Mouse (Mus musculus) heart, embryonic 11.5 days (tissue): ENCODE results near the gene Csrnp3. TPM values are rescaled to one million over a fixed set of nuclear protein-coding genes. Genes with fewer than 3 reads are reported as not detected.

Experiments used
- ATAC-seq: fragments of 200-750 bp; cut with Nextera tagmentation; replicated peaks from 2 replicates; pipeline ENCODE4 v1.8.0; 2017; ENCODE audit warnings: moderate library complexity; ENCODE audit not compliant: insufficient number of reproducible peaks, low FRiP score, low TSS enrichment
- H3K27ac ChIP-seq: fragments of 300-500 bp; sonication (generic); 2 replicates; pipeline ENCODE4 v1.5.1; 2014; ENCODE audit warnings: mild to moderate bottlenecking, low read depth, low read length
- H3K27me3 ChIP-seq: fragments of 300-500 bp; sonication (generic); 2 replicates; pipeline ENCODE4 v1.6.1; 2014; ENCODE audit warnings: mild to moderate bottlenecking, low read length, mixed read lengths; ENCODE audit not compliant: control insufficient read depth, insufficient read depth
- H3K36me3 ChIP-seq: fragments of 300-500 bp; sonication (generic); 2 replicates; pipeline ENCODE4 v1.6.1; 2014; ENCODE audit warnings: mild to moderate bottlenecking, low read length, moderate library complexity, mixed read lengths; ENCODE audit not compliant: control insufficient read depth, insufficient read depth
- H3K4me1 ChIP-seq: fragments of 300-500 bp; sonication (generic); 2 replicates; pipeline ENCODE4 v1.6.1; 2014; ENCODE audit warnings: low read length; ENCODE audit not compliant: control insufficient read depth, insufficient read depth
- H3K4me2 ChIP-seq: fragments of 300-500 bp; sonication (generic); 2 replicates; pipeline ENCODE4 v1.6.1; 2014; ENCODE audit warnings: mild to moderate bottlenecking, moderate library complexity
- H3K4me3 ChIP-seq: fragments of 300-500 bp; sonication (generic); 2 replicates; pipeline ENCODE4 v1.5.1; 2014; ENCODE audit warnings: low read depth, low read length
- H3K9ac ChIP-seq: fragments of 300-500 bp; sonication (generic); 2 replicates; pipeline ENCODE4 v1.6.1; 2014; ENCODE audit warnings: mild to moderate bottlenecking, low read depth, low read length, moderate library complexity
- H3K9me3 ChIP-seq: fragments of 300-500 bp; sonication (generic); replicated peaks from 2 replicates; pipeline ENCODE4 v1.6.1; 2016; ENCODE audit warnings: low read length; ENCODE audit not compliant: control insufficient read depth
- WGBS: fragments of 180-500 bp; shearing (Covaris S2); extraction: QIAGEN DNeasy Blood & Tissue Kit; methylation state at CpG from one replicate; pipeline ENCODE4 v1.1.7; 2014; ENCODE audit not compliant: insufficient replicate concordance; 5-methylcytosine and 5-hydroxymethylcytosine counted together
- polyA plus RNA-seq: library from polyadenylated mRNA; unstranded; fragments of >200 nt; fragmentation: Nextera tagmentation; extraction: Ambion mirVana; gene quantifications from 2 replicates; pipeline ENCODE4 v1.2.1, GENCODE M21; 2014

Csrnp3 gene
- polyA plus RNA-seq, 1 experiment from 2014 or later = 2.2 TPM

DNA sequence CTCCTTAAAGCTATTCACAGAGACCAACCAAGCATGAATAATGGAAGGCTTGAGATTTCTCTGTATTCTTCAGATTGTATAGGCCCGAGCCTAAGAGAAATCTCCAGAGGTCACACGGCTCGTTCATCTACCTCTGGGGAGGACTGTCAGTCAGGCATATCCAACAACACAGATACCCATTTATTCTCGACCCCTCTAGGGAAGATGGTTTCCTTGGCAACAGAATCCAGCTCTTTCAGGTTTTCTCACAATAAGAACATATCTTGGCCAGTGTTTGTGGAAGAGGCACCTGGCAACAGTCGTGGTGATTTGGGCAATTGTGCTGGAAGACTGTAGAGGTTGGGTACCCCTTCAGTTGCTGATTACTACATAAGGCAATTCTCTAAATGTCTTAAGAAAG is 183.2 kb downstream of the Csrnp3 start:
- WGBS = 63% methylated on average over 5 of the region's 5 CpGs
- no peak overlapping the region for H3K27ac ChIP-seq
- no peaks in the 10 kb centered on the region for H3K27me3 ChIP-seq
- no peak overlapping the region for H3K9ac ChIP-seq
- H3K9me3 ChIP-seq = no peaks in the 10 kb centered on the region
- no peaks in the 10 kb centered on the region for H3K4me1 ChIP-seq
- H3K4me3 ChIP-seq = no peak overlapping the region
- no peaks in the 10 kb centered on the region for H3K36me3 ChIP-seq
- H3K4me2 ChIP-seq = no peak overlapping the region
- no peak for ATAC-seq

DNA sequence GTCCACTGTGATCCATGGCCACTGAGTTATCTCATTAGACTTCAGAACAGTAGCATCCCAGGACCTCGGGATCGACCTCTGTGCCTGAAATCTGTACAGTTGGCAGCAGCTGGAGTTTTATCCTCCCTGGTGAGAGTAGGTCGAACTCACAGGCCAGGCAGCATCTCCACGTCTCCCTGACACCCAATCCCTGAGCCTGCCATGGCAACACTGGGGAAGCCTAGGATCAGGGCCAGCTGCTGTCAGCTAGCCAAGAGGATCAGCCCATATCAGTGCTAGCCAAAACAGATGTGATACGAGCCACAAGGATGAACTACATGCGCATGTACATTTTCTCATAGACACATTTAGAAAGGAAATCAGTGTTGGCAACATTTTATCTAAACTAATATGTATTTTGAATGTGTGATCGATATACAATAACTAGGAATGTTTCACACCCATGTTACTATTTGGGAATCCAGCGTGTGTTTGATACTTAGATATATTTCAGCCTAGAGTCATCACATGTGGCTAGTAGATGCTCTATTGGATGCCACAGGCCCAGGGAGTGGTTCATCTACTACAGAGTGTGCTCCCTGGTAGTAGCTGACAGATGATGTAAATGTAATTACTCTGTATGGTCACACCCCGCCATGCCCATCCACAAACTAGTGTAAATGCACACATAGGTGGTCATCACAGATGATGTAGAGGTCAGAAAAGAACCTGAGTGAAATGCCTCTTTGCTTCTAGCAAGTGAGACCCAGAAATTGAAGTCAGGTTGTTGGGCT is 189.5 kb downstream of the Csrnp3 start:
- Histone ChIP-seq H3K4me3 (no peak overlapping the region), H3K9me3 (no peaks in the 10 kb centered on the region), H3K4me1 (no peaks in the 10 kb centered on the region), H3K27me3 (no peaks in the 10 kb centered on the region), H3K36me3 (no peaks in the 10 kb centered on the region), H3K9ac (no peak overlapping the region), H3K27ac (no peak overlapping the region), H3K4me2 (no peak overlapping the region)
- ATAC-seq = no peak
- WGBS = 65% methylated on average over 9 of the region's 9 CpGs

DNA sequence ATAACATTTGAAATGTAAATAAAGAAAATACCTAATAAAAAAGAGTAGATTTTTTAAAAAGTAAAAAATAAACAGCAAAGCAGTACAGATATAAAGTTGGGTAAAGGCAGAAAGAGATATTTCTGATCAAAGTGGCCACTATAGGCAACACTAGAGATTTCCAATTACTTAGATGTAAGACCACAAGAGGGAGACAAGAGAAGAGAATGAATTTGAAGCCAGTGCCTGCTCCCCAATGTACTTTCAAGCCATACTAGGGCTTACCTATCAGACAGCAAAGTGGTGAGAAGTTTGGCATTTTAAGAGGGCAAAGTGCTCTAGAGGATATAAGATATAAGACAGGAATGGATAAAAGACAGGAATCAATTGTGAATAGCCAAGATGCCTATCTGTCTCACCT is 195.0 kb downstream of the Csrnp3 start:
- Histone ChIP-seq H3K9me3 (no peaks in the 10 kb centered on the region), H3K27me3 (no peaks in the 10 kb centered on the region), H3K36me3 (no peaks in the 10 kb centered on the region), H3K27ac (no peak overlapping the region), H3K4me3 (no peak overlapping the region), H3K9ac (no peak overlapping the region), H3K4me1 (no peaks in the 10 kb centered on the region), H3K4me2 (no peak overlapping the region)
- no peak for ATAC-seq

DNA sequence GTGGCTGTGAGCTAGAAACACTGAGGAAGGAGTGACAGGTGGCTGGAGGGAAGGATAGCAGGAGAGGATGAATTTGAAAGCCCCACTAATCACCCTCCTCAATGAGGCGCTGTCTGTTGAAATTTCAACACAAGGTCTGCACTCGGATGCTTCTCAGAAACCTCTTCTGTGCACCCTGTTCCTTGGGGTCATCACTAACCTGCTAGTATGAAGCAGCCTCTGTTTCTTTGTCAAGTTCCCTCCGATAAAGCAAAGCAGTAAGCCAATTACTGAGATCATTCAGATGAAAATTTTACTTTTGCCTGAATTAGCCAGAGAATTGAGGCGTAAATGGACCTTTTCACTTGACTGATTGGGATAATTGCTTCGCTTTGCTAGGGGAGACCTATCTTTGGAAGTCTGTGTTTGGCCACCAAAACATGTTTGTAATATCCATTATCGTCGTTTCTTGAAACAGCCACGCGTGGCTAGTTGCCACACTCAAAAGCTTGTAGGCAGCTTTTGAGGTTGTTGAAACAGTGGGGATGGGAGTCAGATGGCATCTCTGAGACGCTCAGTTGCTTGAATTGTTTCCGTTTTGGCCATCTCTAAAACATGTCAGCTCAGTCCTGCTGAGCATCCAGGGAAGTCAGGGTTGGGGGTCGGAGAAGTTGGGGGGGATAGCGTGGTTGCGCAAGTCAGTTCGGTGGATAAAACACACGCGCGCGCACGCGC is 195.8 kb downstream of the Csrnp3 start:
- no peak overlapping the region for H3K27ac ChIP-seq
- no peak for ATAC-seq
- H3K4me1 ChIP-seq = no peaks in the 10 kb centered on the region
- no peak overlapping the region for H3K9ac ChIP-seq
- H3K9me3 ChIP-seq = no peaks in the 10 kb centered on the region
- H3K36me3 ChIP-seq = no peaks in the 10 kb centered on the region
- 91% methylated on average over 21 of the region's 21 CpGs for WGBS
- H3K4me3 ChIP-seq = no peak overlapping the region
- no peaks in the 10 kb centered on the region for H3K27me3 ChIP-seq
- no peak overlapping the region for H3K4me2 ChIP-seq

DNA sequence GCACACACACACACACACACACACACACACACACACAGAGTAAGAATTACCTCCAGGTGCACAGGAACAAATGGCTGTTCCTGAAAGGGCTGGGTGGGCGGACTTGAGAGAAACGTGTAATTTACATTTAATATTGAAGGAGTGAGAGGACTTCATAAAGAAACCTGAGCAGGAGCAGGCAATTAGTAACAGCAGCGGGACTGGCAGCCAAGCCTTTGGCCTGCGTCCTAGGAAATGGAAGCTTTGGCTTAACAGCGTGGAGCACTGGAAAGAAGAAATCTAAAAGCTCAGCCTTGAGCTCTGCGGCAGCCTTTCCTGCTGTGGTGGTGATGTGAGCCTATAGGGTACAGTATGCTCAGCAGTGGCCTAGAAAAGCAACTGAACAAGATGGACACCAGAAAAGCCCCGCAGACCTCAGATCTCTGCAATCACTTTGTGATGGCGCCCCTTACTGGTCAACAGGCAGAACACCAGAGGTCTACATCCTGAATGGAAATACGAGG is 196.4 kb downstream of the Csrnp3 start:
- Histone ChIP-seq H3K9ac (no peak overlapping the region), H3K4me2 (no peak overlapping the region), H3K27ac (no peak overlapping the region), H3K36me3 (no peaks in the 10 kb centered on the region), H3K4me1 (no peaks in the 10 kb centered on the region), H3K4me3 (no peak overlapping the region), H3K9me3 (no peaks in the 10 kb centered on the region), H3K27me3 (no peaks in the 10 kb centered on the region)
- WGBS = 77% methylated on average over 9 of the region's 9 CpGs
- no peak for ATAC-seq

DNA sequence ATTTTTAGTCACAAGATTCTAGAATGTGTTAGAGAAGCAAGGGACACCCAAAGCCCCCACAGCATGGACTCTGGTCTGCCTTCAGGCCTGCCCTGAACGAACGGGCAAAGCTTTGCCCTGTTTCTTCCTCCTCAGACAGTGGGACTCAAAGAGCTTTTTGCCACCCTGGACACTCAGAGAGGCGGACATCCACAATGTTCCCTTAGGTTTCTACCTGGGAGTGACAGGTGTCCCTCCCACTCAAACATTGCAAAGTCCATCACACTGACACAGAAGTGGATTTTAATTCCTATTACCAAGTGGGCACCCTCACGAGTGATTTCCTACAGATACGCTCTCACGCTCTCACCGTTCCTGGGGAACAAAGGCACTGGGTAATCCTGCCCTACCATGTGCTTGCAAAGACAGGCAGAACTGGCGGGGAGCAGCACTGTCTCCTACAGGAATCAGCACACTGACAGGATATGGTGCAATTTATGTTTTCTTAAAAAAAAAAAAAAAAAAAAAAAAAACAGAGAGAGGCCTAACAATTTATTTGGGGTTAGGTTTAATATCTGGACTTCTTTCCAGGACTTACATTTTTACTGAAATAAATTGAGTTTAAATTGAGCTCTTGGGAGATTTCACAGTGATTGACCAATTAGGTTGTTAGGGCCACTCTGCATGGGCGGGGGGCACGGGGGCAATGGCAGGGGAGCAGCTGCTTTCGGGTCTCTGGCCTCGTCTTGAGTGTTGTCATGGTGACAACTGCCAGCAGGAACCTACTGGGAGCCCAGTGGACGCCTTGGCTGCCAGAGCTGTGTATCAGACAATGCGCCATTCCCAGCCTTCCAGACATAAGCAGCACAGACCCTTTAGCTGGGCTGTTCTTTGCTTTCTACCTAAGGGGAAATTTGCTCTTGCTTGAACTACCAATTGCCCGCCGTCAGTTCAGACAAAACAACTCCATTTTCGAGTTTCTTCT is 198.2 kb downstream of the Csrnp3 start:
- no peak for ATAC-seq
- H3K4me1 ChIP-seq = no peaks in the 10 kb centered on the region

DNA sequence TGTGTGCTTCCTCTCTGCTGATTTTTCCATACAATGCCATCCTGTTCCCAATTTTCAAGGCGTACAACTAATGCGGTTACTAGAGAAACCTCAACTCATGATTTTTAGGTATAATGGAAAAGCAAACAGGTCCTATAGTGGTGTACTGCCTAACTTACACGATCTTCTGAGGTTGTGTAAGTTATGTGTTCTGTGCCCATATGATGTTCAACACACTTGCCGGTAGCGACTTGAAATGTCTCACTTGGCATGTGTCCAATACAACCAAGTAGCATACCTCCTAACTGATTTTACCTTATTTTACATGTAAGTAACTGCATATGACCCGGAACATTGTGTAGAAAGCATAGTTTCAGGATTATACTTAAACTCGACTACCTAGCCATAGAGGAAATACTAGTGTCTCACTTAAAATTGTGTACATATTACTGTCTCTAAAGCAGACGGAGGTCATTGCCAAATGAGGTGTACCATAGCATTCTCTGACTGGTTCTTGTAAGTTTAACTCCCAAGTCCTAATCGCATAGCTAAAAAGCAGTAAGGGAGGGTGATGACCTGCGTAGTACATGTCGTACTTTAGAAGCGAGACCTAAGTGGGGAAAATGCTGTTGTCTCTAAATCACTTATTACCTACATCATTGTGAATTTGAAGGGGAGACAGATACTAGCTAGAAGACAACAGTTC is 199.0 kb downstream of the Csrnp3 start:
- no peaks in the 10 kb centered on the region for H3K4me1 ChIP-seq
- H3K4me2 ChIP-seq = no peak overlapping the region
- 88% methylated on average over 12 of the region's 12 CpGs for WGBS
- H3K36me3 ChIP-seq = no peaks in the 10 kb centered on the region
- H3K9me3 ChIP-seq = no peaks in the 10 kb centered on the region
- H3K9ac ChIP-seq = no peak overlapping the region
- ATAC-seq = no peak
- no peak overlapping the region for H3K27ac ChIP-seq
- H3K27me3 ChIP-seq = no peaks in the 10 kb centered on the region
- no peak overlapping the region for H3K4me3 ChIP-seq

More for the DNA sequence above, 198.2 kb downstream of the Csrnp3 start:
- Histone ChIP-seq H3K36me3 (no peaks in the 10 kb centered on the region), H3K9me3 (no peaks in the 10 kb centered on the region), H3K27me3 (no peaks in the 10 kb centered on the region), H3K4me3 (no peak overlapping the region), H3K4me2 (no peak overlapping the region), H3K27ac (no peak overlapping the region), H3K9ac (no peak overlapping the region)
- 65% methylated on average over 17 of the region's 17 CpGs for WGBS

DNA sequence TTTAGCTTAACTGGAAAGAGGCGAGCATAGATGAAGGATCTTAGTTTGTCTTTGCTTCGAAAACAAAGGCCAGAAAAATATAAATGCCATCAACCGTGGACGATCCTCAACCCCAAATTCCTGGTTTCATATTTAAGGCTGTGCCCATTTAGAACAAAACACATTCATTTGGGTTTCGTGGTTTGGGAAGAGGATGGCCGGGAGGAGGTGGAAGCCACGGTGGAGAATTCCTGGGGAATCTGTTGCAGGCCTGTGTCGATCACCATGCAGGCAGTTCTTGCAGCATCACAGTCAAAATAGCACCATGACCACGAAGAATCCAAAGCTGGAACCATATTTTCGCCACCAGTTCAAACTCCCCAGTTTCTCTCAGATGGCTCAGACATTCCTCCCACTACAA is 217.7 kb downstream of the Csrnp3 start:
- H3K4me2 ChIP-seq = no peak overlapping the region
- 82% methylated on average over 10 of the region's 10 CpGs for WGBS
- no peak overlapping the region for H3K9ac ChIP-seq
- ATAC-seq = no peak
- H3K9me3 ChIP-seq = no peaks in the 10 kb centered on the region
- H3K27me3 ChIP-seq = no peaks in the 10 kb centered on the region
- no peak overlapping the region for H3K27ac ChIP-seq
- H3K4me1 ChIP-seq = no peaks in the 10 kb centered on the region
- no peaks in the 10 kb centered on the region for H3K36me3 ChIP-seq
- no peak overlapping the region for H3K4me3 ChIP-seq
